Mouse (Mus musculus) megakaryocyte-erythroid progenitor cell, adult 5-6 weeks (primary cell): ENCODE results near the gene Ppp3ca. TPM values are rescaled to one million over a fixed set of nuclear protein-coding genes. Genes with fewer than 3 reads are reported as not detected.
A peak's percentile ranks its signal among the peaks of the same experiment; 100 is the strongest.

Source experiments
- ATAC-seq: replicated peaks from 2 replicates; pipeline ENCODE4 v1.8.0; 2016; ENCODE audit warnings: mild to moderate bottlenecking, inconsistent platforms; ENCODE audit not compliant: severe bottlenecking, poor library complexity, low FRiP score, low TSS enrichment
- total RNA-seq, 2 experiments: library from RNA; stranded (forward) in 1 of 2; stranded (reverse) in 1 of 2; fragments of 200-1000, 215-1000 nt in 1 of 2; fragments of >200 nt in 1 of 2; fragmentation: Nextera tagmentation in 1 of 2; gene quantifications; 2 replicates each; pipeline ENCODE4 v1.2.3; 2014 to 2017

The Ppp3ca gene
- total RNA-seq, 2 experiments from 2014 or later, result 19.6 to 20.2 TPM

DNA sequence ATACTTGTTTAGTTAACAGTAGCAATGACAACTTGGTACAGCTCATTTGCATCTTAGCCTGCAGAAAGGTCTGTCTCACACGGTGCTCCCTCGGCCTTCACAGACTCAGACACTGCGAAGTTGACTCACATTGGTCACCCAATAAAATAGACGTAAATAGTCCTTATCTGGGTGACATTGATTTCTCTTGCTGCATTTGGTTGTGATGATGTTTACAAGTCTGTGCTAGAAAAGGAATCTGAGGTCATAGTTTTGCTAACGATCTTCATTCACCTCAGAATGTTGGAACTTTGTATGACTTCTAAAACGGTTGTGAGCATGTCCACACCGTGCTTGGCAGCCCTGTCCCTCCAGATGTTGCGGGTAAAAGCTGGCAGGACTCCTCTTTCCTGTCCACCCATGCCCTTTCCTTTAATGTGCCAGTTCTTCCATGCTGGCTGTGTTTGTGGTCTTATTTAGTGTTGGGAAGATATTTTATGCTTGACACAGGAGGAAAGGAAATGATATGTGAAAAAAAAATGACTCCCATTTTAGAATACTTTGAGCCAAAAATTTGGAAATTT is 202.7 kb downstream of the Ppp3ca start:
- no peak for ATAC-seq

DNA sequence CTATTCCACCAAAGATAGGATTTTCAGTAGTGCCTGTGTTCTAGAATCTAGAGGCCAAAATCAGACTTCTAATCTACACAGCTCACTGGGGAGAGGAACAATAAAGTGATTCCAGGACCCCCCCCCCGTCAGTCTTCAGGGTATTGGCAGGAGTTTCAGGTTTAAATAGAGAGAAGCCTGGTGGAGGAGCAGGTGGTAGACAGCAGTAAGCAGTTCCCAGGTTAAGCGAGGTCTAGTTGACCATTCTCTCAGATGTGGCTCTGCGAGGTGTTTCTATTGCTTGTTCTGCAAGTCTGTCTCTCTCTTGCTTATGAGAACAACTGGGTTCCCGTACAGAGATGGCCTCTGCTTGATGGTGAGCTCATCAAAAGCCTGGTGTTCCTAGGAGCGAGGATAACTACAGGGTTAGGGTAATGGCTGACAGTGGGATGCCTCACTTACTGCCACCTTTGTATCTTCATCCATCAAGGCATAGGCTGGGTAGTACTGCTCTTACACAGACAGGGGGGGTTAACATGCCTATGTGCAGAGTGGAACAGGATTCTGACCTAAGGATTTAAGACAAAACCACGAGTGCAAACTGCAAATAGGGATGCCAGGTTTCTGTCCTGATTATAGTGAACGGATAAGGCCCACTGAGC is 204.0 kb downstream of the Ppp3ca start:
- no peak for ATAC-seq

DNA sequence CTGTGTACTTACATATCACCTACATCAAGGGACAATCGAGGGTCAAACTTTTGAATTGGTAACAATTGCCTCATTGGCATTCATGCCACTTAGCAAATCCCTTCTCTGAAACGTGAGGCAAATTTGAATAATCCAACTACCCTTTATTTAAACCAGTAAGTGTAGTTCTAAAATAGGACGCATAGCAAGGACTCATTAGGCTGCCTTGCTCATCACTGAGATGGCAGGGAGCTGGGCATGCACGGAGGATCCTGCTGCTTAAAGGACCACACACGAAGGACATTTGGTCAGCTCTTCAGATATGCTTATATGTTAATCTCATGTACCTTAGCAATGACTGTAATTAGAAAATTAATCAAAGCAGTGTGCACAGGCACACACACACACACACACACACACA is 204.6 kb downstream of the Ppp3ca start:
- no peak for ATAC-seq

DNA sequence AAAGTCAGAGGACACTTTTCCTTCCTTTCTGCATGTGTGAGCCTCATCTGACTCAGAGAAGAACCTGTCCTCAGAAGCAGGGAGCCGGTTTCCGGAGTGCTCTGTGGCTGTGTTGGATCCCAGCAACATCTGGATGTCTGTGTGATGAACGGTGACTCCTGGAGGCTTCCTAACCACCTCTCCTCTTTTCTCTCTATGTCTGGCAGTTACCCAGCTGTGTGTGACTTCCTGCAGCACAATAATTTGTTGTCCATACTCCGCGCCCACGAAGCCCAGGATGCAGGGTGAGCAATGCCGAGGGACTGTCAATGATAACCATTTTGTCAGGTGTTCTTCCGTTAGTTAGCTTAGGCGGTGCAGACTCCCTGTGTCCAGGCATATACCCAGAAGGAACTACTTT is 217.8 kb downstream of the Ppp3ca start:
- no peak for ATAC-seq

DNA sequence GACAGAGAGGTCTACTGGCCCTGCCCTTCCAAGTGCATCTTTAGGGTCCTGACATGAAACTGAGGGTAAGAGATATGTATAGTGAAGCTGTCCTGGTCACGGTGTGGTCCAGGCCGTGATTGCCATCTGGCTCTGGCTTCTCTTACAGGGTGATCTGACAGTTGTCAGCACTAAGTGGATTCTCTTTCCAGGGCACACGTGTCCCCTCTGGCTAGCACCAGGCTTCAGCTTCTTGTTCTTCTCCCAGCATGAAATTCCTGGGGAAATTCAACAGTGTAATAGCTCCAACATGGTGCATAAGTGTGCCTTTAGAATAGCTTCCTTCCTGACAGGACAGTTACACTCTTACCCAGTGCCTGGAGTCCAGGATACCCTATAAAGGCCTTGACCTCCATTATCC is 222.2 kb downstream of the Ppp3ca start:
- ATAC-seq, result no peak

DNA sequence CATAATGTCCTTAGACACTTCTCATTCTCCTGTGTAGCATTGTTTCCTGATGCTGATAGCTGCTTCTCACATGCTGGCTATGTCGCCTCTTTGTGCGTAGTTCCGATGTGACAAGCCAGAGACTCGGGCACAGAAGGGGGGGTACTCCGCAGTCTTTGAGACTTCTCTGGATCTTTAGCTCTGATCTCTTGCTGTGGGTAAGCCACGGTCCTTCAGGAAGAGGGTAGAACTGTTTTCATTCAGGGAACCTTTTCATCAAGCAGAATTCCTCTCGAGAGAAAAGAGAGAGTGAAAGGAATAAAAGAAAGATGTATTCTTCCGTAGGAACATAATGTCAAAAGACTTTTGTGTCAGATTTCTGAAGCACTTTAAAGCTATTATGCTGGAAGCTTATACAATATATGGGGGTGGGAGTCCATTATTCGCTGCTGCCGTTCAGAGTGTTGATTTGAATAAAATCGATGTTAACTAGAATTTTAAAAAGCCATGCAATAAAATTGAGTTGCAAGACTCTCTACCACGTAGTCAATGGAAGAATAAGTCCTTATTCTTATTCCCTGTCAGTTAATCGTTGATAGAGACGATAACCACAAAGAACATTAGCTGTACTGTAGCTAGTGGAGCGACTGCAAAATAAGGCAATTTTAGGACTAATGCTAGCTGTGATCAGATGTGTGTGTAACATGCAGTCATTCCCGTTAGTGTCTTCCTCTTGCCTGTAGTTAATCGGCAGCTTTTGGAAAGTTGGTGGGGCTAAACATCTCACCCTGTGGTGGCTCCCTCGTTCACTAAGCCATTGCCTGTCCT is 223.9 kb downstream of the Ppp3ca start:
- ATAC-seq, result no peak

DNA sequence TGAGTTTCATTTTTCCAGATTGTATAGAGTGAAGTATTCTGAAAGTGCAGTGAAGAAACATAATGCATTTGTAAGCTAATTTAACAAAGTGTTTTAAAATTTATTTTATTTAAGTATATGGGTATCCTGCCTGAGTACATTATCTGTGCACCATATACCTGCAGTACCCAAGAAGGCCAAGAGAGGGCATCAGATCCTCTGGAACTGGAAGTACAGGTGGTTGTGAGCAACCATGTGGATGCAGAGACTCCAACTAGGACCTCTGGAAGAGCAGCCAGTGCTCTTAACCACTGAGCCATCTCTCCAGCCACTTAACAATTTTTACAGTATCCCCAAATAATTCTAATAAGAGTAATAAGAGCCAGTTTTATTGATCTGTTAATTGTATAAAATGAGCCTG is 225.6 kb downstream of the Ppp3ca start:
- ATAC-seq, result peak; percentile 89

DNA sequence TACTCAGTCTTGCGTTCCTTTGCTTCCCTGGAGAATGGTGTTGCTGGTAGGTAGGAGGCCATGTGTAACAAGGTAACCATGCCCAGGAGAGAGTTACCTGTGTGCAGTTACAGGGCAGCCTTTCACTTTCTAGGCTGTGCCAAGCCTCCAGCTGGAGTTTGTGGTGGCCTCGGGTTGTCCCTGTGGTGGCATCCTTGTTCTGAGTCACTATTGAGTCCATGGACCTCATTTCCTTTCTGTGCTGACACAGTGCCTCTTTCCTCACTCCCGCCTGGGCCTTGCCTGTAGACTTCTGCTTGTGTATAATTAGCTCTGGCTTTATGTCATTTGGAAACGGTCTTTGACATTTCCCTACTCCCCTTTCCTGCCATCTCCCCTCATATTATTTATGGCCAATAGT is 226.4 kb downstream of the Ppp3ca start:
- no peak for ATAC-seq

DNA sequence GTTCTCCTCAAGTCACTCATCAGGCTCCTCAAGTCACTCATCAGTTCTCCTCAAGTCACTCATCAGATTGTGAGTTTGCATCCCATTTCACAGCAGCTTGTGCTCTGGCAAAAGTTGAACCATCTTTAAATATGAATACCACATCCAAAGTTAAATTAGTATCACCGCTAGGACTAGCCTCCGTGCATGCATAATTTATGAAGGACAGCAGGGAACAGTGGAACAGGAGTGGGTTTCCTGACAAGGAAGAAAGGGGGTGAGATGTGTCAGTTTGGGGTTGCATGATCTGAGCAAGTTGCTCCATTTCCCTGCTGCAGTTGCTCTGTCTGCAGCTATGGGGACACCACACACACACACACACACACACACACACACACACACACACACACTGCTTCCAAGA is 229.8 kb downstream of the Ppp3ca start:
- no peak for ATAC-seq

DNA sequence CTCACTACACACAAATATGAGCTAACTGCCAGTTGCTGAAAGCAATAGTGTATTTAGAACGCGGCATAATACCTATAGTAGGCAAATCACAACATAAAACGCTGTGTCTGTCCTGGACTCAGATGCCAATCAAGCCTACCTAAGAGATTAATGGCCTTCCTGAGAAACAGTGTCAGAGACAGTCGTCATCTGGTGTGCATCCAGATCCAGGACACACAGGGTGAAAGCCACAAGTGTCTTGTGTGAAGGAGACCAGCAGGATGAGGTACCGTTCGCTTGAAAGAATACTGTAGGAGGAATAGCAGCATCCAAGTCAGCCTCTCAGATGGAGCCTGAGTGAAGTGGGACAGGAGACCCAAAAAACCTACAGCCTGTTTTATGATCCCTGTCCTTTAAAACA is 231.1 kb downstream of the Ppp3ca start:
- ATAC-seq, result no peak

DNA sequence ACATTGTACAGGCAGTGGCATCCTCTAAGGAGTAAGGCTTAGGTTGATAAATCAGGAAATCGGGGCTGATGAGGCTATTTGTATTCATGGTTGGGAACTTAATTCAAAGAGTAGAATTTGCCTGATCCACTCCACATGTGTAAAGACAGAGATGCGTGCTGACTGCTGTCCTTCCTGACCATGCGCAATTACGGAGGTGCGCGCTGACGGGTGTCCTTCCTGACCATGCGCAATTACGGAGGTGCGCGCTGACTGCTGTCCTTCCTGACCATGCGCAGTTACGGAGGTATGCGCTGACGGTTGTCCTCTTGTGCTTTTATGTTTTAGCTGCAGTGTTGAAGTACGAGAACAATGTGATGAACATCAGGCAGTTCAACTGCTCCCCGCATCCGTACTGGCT is 232.9 kb downstream of the Ppp3ca start:
- ATAC-seq, result no peak

DNA sequence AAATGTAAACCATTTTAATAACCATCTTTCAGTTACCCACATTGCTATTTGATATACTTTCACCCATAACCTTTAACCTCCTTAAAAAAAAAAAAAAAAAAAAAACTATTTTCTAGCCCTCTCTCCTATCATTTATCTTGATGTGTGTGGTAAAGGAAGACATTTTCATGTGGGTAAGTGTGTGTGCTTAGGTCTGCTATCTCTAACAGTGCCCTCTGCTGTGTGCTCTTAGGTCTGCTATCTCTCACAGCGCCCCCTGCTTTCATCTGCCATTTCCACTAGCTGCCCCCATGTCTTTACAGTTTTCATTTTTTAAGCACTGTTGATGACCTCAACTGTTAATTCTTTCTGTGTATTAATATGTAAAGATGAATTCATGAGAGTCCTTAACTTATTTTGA is 235.7 kb downstream of the Ppp3ca start:
- ATAC-seq, result peak; percentile 87

DNA sequence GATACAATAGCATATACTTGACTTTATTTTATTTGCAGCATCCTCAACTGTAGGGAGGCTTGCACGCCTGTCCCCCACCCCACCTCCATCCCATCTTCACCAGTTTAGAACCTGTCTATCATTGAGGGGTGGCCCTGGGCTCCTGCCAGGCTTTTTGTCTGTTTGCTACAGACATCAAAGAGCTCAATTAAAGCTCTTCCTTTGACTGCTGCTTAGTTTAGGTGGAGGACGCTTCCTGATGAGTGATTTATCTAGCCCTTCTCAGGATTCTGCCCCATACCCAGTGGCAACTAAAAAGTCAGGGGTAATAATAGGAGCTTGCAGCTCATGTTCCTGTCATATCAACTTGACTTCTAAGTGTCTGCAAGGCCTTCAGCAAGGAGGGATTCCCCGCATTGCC is 239.6 kb downstream of the Ppp3ca start:
- ATAC-seq, result no peak

DNA sequence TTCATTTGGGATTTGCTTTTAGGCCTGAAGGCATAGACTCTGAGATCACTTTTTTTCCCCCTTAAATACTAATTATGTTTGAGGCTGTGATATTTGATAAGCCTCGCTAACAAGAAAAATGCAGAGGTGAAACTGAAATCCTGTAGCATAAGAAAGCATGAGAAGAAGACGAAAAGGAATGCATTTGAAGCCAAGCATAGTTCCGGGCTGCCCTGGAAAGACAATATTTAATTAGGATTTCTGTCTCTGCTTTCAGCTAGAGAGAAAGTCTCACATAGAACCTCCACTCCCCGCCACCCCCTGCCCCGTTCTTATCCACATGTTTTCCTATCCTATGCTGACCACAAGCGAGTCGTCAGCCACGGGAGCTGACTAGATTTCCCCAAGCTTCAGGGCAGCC is 241.4 kb downstream of the Ppp3ca start:
- ATAC-seq, result no peak

DNA sequence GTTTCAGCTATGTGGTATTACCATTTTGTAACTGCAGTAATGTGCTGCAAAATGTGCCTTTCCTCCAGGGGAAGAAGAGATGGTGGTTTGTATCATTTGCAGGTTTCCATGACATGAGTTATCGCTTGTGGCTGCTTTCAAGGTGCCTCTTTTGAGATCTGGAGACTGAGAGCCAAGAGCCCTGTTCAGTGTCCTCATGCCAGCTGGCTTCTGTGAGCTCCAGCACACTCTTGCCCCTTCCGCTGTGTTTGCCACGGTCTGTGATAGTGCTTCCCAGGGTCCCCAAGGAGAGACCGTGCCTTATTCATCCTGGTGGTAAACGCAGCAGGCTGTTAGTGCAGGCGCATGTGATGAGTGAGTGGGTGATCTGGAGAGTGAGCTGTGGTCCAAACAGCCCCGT is 247.2 kb downstream of the Ppp3ca start:
- ATAC-seq, result no peak

DNA sequence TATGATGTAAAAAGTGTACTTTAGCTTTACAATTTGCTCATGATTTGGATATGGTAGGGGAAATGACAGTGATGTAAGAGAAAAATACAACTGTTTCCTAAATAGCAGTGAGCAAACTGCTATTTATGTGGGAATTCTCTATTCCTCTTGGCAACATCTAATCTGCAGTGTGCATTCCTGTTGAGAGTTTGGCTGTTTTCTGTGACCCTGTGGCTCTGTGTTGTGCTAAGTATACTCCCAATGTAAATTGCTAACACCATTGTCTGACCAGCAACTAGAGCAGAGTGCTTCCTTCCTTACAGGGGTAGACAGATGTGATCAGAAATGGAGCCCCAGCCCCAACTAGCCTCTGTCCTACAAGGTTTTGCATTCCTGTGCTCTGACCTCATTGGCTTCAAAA is 263.1 kb downstream of the Ppp3ca start:
- ATAC-seq, result no peak

DNA sequence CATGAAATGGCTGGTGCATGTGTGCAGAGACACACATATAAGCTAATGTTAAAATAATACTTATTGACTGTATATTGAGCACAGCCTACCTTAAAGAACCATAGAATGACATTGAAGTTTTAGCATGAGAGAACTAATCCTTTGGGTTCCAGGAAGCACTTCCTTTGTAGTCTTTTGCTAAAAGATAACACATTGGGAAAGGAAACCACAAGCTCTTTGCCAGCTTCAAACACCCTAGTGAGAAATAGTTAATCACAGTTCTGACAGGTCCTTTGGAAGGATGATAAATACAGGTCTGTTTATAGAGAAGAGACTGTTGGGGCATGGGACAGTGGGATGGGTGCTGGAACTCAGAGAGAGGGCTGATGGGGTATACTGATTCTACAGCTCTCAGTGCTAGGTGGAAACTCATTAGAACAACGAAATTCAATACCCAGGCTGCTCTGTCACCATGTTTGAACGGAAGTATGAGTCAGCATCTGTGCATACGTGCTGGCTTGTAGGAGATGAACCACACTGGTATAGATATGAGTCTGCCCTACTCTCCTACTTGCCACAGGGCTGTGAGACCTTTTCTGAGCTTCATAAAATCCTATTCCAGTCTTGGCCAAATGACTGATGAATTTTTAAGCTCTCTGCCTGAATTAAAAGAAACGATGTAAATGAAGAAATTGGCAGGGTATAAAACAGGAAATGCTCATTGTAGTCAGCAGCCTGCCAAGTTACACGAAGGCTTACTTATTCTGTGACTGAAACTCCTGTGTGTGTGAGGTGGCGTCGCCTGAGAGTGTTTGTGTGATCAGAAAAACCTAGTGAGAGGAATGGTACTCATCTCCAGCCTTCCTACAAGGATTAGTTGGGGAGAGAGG is 271.0 kb downstream of the Ppp3ca start:
- peak; percentile 90 for ATAC-seq

DNA sequence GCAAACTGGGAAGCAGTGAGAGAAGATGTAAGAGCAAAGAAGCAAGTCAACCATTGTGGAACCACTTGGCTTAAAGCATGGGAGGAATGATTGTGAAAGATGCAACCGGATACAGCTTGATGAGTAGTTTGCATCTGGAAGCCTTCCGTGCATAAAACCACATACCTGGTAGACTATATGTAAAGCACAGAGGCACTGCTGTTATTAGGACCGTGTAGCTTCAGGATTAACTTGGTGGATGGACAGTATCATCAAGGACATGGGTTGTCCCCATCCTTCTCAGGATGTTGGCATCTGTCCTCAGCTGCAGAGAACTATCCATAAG is 271.6 kb downstream of the Ppp3ca start:
- ATAC-seq, result no peak

DNA sequence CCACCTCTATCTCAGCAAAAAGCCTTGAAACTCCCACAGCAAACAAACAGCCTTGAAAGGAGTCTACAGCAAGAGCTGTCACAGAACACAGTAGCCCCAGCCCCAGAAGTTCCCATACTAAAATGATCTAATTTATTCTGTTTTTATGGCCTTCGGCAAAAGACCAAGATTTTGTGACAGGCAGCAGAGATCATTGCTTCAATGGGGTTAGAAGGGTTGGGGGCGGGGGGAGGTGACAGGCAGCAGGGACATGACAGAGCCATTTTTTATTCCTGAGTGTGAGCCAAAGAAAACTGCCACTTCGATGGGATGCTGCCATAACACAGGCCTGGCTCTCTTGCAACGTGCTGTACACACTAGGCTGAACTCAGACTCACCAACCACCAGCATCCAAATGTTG is 275.6 kb downstream of the Ppp3ca start:
- ATAC-seq, result no peak

DNA sequence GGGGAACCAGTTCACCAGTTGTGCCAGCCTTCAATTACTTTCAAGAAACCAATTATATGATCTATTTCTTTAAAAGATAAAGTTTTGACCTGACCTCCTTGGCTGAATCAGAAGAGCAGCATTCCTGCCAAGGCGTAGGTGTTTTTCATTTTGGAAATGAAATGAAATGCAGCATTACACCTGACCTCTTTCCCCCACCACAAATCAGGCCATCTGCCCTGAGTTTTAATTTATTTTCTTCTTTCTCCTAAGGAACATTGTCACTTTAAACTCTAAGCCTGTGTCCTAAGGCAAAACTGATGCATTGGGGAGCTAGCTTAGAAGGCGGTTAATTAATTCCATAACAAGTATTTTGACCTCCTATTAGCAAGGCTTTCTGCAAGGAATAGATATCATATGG is 276.7 kb downstream of the Ppp3ca start:
- ATAC-seq, result no peak
